Mouse (Mus musculus): ENCODE results near the gene Gdf15.

Gene Gdf15

DNA sequence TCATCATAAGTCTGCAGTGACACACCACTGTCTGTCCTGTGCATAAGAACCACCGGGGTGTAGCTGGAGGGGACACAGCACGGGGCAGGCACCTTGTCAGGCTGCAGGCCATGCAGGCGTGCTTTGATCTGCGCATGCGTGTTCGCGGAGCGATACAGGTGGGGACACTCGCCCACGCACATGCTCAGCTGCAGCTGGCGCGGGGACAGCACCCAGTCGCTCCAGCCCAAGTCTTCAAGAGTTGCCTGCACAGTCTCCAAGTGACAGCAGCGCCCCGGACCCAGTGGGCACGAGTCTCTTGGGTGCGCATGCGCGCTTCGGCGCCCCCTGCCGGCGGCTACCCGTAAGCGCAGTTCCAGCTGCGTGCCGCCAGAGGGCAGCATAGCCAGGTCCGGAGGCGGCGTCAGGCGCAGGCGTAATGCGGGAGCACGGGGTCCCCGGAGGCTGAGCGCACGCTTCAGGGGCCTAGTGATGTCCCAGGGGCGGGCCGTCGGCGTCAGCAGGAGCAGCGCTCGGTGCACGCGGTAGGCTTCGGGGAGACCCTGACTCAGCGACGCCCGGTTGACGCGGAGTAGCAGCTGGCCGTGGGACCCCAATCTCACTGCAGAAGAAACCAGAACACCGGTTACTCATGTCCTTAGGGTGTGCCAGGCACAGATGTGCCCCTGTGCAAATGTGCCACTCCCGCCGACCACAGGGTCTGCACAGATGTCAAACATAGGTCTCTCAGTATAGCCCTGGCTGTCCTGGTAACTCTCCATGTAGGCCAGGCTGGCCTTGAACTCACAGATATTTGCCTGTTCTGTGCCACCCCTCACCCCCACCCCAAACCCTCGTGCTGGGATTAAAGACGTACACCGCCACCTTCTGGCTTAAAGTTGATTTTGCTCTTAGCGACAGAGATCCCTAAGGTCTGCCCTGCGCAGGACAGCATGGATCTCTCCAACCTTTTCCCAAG lies 2.4 kb downstream of the Gdf15 start:
- peak; percentile 91 for DNase-seq (ENCODE audit: low spot score)

DNA sequence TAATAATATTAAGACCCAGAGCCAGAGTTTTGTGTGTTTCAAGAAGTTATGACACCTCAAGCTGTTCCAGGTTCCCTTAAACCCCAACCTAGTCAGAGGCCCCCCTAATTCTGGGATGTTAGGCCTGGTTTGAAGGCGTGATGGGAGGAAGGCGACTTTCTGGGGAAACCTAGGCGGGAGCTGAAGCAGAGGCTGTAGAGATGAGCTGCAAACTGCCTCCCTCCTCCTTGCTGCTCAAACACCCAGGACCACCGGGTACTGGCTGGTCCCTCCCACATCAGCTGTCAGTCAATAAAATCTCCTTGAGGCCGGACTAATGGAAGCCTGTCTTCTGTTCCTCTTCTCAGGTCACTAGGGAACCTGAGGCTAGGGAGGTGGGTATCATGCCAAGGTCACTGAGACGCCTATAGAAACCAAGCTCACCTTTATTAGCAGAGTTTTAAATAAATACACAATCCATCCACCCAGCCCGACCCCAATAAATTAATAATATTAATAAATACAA lies 3.2 kb downstream of the Gdf15 start:
- no peak for DNase-seq (ENCODE audit: low spot score)

DNA sequence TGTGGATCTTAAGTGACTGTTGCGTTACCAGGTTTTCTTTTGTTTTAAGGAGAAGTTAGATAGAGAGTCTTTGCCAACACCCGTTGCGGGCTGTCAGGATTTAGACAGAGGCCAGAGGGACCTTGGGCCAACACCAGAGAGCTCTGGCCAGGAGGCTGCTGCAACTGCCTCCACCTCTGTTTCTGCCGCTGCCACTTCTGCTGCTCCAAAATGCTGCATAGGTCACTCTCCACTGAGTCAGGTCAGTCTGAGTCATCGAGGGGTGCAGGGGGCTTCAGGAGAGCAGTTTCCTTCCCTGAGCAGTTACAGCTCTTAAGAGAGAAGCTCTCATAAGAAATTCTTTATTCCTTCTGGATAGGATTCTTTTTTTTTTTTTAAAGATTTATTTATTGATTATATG lies 5.2 kb downstream of the Gdf15 start:
- no peak for DNase-seq (ENCODE audit: low spot score)

DNA sequence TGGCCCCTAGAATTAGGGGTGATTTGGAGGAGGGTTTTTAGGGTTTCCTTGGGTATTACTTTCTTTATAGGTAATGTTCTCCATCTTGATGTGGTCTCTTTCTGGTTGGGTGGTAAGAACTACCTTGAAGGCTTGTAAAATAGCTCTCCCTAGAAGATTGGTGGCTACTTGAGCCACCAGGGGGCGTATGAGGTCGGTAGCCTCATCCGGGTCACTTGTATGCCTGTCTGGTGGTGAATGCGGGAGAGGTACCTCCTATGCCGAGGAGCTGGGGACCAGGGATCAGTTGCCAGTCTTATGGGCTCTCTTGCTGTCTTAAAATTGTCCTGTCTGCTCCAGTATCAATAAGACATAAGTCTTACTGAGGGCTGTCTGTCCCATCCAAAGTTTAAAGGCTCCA lies 7.2 kb downstream of the Gdf15 start:
- DNase-seq (ENCODE audit: low spot score), result no peak

DNA sequence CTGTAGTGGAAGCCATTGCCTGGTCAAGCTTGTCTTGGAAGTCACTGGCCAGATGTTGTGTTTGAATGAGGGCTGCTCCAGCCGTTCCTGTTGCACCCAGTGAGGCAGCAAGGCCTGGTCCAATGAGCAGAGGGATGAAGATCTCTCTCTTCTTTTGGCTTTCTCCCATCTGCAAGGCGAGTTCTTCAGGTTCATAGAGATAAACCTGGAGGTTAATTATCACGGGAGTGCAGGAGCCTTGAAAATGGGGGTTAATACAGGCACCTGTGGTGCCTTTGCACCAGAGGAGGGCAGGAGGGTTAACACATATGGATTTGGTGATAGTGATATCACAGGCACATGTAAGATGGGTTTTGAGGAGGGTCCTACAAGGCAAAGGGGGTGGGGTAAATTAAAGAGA lies 10.0 kb downstream of the Gdf15 start:
- no peak for DNase-seq (ENCODE audit: low spot score)

DNA sequence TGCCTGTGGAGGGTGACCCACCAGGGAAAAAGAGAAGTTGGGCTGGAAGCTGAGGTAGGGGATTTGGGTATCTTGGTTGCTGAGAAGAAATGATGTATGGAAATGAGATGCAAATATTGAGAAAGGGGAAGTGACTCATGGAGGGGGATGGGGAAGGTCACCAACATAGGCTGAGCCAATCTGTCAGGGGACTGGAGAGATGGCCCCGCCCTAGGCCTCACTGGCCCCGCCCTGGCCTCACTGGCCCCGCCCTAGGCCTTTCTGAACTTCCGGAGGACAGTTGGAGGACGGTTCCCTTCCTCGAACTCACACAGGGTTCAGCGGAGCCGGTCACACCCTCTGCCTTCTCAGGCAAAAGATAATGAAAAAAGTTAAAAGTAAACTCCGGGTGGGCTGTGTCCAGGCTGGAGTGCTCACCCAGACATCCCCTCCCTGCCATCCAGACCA lies 13.3 kb downstream of the Gdf15 start:
- DNase-seq (ENCODE audit: low spot score), result no peak

DNA sequence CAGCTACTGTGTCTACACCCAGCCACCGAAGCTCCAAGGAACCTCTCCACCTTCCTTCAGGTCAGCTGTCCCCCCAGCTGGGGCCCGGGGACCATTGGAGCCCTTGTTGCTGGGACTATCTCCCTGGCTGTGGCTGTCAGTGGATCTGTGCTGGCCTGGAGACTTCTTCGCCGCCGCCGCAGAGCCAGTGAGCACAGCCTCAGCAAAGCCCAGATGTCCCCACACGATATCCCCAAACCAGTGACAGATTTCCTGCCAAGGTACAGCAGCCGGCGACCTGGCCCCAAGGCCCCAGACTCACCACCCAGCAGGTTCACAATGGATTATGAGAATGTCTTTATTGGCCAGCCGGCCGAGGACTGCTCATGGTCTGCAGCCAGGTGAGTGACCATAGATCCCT lies 14.3 kb downstream of the Gdf15 start:
- DNase-seq (ENCODE audit: low spot score), result no peak

DNA sequence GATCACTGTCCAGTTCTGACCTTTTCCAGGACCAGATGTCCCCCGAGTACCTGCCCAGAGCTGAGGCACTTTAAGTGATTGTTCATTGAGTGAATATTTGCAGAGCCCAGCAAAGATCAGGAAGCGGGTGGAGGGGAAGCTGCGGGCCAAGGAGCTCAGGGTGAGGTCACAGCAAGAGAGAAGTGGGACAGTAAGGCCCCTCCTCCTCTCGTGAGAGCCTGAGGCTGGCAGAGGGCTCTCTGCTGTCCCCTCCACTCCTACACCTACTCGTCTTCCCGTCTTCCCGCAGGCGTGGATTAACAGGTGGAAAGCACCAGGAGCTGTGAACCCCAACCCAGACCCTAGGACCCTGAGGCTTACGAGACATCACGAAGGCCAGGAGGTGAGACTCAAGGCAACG lies 15.6 kb downstream of the Gdf15 start:
- DNase-seq (ENCODE audit: low spot score), result no peak

DNA sequence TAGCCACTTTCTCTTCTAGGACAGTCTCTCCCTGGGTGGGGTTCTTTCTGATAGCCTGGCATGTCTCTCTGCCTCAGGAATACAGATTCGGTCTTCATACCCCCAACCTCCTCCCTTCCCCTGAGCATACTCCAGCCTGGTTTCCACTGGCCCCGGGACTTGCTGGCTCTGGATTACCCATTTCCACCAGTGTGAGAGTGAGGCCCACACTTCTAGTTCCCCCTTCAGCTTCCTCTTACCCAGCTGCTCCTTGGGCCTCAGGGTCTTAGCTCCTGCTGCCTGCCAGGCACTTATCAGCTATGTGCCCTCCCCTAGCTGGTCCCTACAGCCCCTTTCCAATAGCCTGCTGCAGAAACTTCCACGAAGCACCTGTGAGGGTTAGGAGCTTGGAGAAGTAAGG lies 16.4 kb downstream of the Gdf15 start, which contains the start of gene Lrrc25:
Gene Lrrc25 (plus strand): TSS at position 262 of the 400 bp plus-strand sequence.
- no peak for DNase-seq (ENCODE audit: low spot score)

DNA sequence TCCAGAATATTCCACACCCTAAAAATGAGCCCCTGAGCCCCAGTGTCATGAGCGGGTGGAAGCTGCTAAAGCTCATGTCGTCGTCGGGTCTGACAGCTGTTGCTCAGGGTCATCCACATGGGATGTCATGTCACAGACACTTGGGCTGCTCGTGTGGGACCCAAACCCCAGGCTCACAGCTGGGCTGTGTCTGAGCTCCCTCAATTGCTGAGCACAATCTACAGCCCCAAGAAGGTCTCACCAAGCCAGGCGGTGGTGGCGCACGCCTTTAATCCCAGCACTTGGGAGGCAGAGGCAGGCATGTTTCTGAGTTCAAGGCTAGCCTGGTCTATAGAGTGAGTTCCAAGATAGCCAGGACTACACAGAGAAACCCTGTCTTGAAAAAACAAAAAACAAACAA lies 17.0 kb downstream of the Gdf15 start:
- DNase-seq (ENCODE audit: low spot score), result no peak

DNA sequence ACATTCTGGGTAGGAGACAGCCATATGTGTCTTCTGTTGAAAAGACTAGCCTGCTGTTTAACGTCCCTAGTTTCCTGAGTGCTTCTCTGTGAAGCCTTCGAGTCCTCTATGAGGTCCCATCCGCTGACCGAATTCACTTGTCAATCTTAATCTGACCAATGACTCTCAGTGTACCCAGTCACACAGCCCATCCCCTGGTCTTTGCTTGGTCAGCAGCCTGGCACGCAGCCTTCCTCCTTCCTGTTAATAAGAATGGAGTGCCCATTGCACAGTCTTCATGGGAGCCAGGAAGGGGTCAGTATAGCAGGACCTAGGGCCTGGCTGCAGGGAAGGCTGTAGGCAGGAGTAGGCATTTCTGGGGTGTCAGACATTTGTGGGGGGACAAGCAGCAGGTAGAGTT lies 17.8 kb downstream of the Gdf15 start:
- no peak for DNase-seq (ENCODE audit: low spot score)

DNA sequence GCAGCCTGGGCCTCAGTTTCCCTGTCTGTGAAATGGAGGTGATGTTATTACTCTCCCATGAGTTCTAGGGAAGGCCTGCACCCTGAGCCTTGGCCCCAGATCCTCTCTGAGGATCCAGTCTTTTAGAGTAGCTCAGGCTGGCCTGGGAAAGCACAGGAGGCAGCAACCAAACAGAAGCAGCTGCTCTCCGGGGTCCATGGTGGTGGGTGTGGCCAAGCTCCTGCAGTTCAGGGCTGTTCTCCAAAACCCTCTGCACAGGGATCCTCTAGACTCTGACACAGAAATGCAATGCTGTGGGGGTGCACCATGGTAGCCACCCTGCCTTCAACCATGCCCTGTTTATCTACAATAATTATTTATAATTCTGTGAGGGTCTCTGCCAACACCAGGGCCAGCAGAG lies 18.5 kb downstream of the Gdf15 start:
- no peak for DNase-seq (ENCODE audit: low spot score)

DNA sequence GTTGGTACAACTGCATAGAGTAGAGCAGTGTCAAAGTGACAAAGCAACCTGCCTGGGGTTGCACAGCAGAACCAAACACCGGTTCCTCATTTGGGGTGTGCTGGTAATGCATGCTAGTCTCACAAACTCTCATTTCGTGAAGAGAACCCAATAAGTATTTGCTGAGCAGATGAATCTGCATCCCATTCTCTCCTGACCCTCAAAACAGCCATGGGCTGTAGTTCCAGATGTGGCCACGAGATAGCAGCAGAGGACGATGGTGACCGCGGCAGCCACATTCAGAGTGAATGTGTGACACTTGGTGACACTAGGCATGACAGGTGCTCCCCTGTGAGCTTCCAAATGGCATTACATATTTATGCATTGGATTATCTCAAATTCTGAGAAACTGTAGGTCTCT lies 20.4 kb downstream of the Gdf15 start:
- DNase-seq (ENCODE audit: low spot score), result peak; percentile 83

DNA sequence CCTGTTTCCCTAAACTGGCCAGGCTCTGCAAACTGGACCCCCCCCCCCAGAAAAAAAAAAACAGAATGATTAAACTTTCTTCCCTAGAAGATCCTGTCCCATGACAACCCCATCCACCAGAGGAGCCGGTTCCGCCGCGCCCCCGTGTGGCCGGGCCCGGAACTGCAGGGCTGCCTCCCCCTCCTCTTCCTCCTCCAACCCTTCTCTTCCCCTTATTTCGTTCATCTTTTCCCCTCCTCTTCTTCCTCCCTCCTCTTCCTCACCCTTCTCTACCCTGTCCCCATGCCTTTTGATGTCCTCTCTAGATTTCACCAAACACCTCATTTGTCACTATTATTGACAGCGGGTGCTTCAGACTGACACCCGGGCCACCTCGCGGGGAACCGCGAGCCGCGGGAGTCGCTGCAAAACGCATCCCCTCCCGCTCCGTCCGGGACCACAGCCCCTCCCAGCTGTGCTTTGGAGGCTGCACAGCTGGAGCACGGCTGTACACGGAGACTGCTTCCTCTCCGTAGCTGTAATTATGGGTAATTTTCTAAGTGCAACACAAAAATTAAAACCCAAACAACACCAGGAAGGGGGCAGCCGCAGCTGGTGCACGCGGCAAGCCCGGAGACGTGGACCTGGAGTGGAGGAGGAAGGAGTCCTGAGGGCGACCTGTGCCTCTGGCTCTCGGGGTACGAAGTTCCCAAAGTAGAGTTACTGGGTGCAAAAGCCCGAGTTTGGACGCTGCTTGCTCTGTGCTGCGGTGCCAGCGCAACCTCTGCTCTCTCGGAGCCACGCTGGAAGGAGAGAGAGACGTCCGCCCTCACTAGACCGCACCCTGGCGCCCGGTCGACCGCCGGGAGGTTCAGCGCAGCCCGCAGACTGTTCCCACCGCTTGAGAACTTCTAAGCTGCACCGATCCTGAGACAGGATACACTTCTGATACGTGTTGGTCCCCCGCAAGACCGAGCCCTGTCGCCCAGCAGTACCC lies 21.2 kb downstream of the Gdf15 start:
- peak; percentile 82 for DNase-seq (ENCODE audit: low spot score)

DNA sequence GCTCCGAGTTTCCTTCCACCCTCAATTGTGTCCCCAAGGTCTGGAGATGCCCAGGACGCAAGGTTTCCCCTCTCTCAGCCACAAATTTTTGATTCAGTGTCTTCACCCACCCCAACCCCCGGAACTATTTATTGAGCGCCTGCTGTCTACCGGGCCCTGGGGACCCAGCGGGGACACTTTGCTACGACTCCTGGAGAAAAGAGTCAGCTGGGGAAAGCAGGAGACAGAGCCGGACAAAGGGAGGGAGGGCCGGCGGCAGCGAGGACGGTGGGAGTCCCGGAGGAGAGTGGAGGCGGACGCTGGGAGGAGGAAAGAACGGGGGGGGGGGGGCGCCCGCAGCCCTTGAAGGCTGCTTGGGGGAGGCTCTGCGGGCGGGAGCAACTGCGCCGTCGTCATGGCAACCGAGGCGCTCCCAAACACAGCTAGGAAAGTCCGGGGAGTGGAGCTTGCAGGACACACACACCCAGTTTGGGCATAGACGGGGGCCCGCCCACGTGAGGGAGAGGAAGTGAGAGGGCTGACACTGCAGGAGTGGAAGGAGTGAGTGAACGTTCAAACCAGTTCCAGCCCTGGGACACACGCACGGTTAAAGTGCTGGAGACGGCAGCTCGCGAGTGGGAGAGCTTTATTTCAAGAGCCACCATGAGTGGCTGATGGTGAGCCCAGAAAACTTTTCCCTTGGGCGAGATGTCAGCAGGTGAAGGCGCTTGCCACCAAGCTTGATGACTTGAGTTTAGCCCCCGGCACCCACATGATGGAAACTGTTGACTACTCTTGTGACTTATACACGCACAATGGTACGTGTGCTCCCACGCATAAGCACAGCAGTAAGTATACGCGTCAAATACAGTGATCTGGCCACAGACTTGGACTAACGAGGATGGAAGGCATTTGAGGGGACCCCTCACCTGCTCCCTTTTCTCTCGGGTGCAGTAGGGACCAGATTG lies 22.1 kb downstream of the Gdf15 start:
- peak; percentile 89 for DNase-seq (ENCODE audit: low spot score)

DNA sequence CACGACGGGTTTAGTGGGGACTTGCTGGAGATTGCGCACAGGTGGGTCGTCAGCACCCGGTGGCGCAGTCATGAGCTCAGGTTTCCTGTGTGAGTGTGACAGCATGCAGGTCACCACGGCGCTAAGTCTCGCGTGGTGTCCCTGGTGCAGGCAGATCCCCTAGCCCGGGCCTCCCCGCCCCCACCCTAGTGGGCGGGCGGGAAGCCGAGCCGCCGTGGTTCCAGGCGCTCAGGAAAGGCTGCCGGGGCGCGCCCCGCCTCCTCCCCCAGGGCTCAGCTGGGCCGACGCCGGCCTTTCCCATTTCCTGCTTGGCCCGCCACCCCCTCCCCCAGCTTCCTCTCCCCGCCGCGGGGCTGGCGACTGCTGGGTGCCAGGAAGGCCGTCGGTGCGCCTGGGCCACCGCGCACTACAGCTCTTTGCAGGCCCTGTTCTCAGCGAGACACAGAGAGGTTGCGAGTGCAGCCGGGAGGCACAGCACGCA lies 22.8 kb downstream of the Gdf15 start:
- DNase-seq (ENCODE audit: low spot score), result peak; percentile 88

DNA sequence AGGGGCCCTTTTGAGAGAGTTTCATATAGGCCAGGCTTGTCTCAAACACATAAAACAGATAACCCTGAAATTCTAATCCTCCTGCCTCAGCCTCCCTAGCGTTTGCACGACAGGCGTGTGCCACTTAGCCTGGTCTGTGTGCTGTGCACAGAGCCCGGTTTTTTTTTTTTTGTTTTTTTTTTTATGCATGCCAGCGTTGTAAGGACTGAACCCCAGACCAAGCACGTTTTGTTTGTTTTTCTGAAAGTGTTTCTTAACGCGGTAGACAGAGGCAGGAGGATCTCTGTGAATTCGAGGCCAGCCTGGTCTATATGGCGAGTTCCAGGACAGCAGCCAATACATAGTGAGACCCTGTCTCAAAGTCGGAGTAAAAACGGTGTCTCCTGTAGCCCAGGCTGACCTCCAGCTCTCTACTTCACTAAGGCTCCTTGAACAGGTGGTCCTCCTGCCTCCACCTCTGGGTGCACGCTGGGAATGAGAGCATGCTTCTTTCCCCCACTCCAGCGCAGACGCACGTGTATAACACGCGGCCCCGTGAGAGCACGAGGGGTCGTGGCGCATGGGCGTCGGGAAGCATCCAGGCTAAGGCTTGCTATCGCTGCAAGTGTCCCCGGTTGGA lies 23.4 kb downstream of the Gdf15 start, which contains the start of gene Ssbp4:
Gene Ssbp4 (minus strand): TSS at position 124 of the 619 bp plus-strand sequence.
- no peak for DNase-seq (ENCODE audit: low spot score)

DNA sequence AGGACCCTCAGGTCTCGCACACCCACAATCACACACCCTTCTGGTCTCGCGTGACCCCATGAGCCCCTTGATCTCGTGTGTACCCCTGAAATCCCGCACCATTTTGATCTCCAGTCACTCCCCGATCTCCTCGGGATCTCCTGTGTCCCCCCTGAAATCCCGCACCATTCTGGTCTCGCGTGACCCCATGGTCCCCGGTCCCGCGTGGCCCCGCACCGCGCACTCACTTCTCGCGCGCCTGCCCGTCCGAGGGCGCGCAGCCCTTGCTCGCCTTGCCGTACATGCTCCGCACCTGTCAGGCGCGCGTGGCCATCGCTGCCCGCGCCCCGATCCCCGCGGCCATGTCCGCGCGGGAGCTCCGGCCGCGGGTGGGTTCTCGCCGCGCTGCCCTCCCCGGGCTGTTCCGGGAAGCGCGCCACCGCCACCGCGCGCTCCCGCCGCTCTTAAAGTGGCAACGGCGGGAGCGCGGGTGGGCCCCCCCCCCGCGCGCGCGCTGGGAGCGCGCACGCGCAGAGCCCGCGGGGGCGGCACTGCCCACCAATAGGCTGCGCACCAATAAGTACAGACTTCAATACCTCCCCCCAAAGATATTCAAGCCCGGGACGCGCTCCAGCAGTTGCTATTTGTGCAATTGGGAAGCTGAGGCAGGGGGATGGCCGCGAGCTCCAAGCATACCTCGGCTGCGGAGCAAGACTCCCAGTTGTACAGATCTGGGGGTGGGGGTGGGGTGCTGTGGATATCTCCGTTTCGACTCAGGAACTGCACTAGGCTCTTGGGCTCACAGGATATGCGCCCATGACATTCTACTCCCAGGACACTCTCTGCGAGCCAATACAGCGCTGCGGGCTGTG lies 24.1 kb downstream of the Gdf15 start:
- peak; percentile 50 for DNase-seq (ENCODE audit: low spot score)

DNA sequence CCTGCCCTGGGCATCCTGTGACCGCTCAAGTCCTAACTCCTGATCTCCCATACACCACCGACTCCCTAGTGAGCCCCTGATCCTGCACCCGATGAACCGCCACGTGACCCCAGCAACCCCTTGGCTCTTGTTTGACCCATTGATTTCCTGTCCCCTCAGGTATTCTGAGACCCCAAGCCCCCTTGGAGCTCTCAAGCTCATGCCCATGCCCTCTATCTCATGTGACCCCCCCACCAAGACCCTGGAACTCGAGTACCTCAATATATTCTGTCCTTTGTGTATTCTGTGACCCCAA lies 24.7 kb downstream of the Gdf15 start:
- DNase-seq (ENCODE audit: low spot score), result no peak
